Mouse (Mus musculus) brain, embryonic 14.5 days (tissue): ENCODE results near the gene Hic1.

Experiments used
- CTCF ChIP-seq: fragments of 200-500 bp; IDR thresholded peaks from 2 replicates; pipeline ENCODE4 v1.5.1; 2012; ENCODE audit warnings: inconsistent platforms, mild to moderate bottlenecking, moderate library complexity, borderline replicate concordance; ENCODE audit not compliant: insufficient read depth, insufficient read length; ENCODE audit errors: extremely low read depth
- POLR2A ChIP-seq: fragments of 200-500 bp; IDR thresholded peaks from 2 replicates; pipeline ENCODE4 v1.6.1; 2012; ENCODE audit warnings: mild to moderate bottlenecking, inconsistent platforms, borderline replicate concordance; ENCODE audit not compliant: poor library complexity, insufficient read depth, insufficient read length, severe bottlenecking; ENCODE audit errors: extremely low read depth

- TF ChIP-seq CTCF, result 0 out of 2 replicates have a peak, but pooled peaks have one; percentile 23
- peak; percentile 37; the same call in 1 of the 2 replicates for TF ChIP-seq POLR2A
These were observed 21.0 kb upstream of the Hic1 start for GRCm38 (mm10) chr11:75190371-75190724.
